Mouse (Mus musculus) midbrain, embryonic 11.5 days (tissue): ENCODE results near the gene Gas7. TPM values are rescaled to one million over a fixed set of nuclear protein-coding genes. Genes with fewer than 3 reads are reported as not detected.

ENCODE experiments used
- ATAC-seq: fragments of 200-750 bp; cut with Nextera tagmentation; 2 replicates; pipeline ENCODE4 v1.8.0; 2017; ENCODE audit warnings: moderate TSS enrichment, moderate library complexity; ENCODE audit not compliant: low FRiP score
- DNase-seq: peaks from one replicate; pipeline ENCODE4 v3.0.0; 2015; ENCODE audit warnings: low spot score; ENCODE audit errors: missing footprints
- H3K27ac ChIP-seq: fragments of 300-500 bp; sonication (generic); 2 replicates; pipeline ENCODE4 v1.5.1; 2014; ENCODE audit warnings: low read depth, low read length
- H3K27me3 ChIP-seq: fragments of 300-500 bp; sonication (generic); 2 replicates; pipeline ENCODE4 v1.6.1; 2014; ENCODE audit warnings: mild to moderate bottlenecking, low read length, moderate library complexity, mixed read lengths; ENCODE audit not compliant: control insufficient read depth, insufficient read depth
- H3K36me3 ChIP-seq: fragments of 300-500 bp; sonication (generic); 2 replicates; pipeline ENCODE4 v1.6.1; 2014; ENCODE audit warnings: mild to moderate bottlenecking, low read length, moderate library complexity, mixed read lengths; ENCODE audit not compliant: control insufficient read depth, insufficient read depth
- H3K4me1 ChIP-seq: fragments of 300-500 bp; sonication (generic); 2 replicates; pipeline ENCODE4 v1.6.1; 2014; ENCODE audit warnings: low read length; ENCODE audit not compliant: control insufficient read depth, insufficient read depth
- H3K4me2 ChIP-seq: fragments of 300-500 bp; sonication (generic); 2 replicates; pipeline ENCODE4 v1.6.1; 2014; ENCODE audit warnings: mild to moderate bottlenecking, moderate library complexity
- H3K4me3 ChIP-seq: fragments of 300-500 bp; sonication (generic); 2 replicates; pipeline ENCODE4 v1.5.1; 2014; ENCODE audit warnings: low read depth, low read length
- H3K9ac ChIP-seq: fragments of 300-500 bp; sonication (generic); 2 replicates; pipeline ENCODE4 v1.6.1; 2014; ENCODE audit warnings: low read length
- H3K9me3 ChIP-seq: fragments of 300-500 bp; sonication (generic); 2 replicates; pipeline ENCODE4 v1.6.1; 2016; ENCODE audit warnings: low read length; ENCODE audit not compliant: control insufficient read depth
- WGBS: fragments of 180-500 bp; shearing (Covaris S2); extraction: QIAGEN DNeasy Blood & Tissue Kit; methylation state at CpG from one replicate; pipeline ENCODE4 v1.1.7; 2014; 5-methylcytosine and 5-hydroxymethylcytosine counted together
- polyA plus RNA-seq: library from polyadenylated mRNA; unstranded; fragments of >200 nt; fragmentation: Nextera tagmentation; extraction: Ambion mirVana; gene quantifications from 2 replicates; pipeline ENCODE4 v1.2.1, GENCODE M21; 2014

Gas7 gene
- polyA plus RNA-seq, 1 experiment from 2014 or later: 2.8 TPM

DNA sequence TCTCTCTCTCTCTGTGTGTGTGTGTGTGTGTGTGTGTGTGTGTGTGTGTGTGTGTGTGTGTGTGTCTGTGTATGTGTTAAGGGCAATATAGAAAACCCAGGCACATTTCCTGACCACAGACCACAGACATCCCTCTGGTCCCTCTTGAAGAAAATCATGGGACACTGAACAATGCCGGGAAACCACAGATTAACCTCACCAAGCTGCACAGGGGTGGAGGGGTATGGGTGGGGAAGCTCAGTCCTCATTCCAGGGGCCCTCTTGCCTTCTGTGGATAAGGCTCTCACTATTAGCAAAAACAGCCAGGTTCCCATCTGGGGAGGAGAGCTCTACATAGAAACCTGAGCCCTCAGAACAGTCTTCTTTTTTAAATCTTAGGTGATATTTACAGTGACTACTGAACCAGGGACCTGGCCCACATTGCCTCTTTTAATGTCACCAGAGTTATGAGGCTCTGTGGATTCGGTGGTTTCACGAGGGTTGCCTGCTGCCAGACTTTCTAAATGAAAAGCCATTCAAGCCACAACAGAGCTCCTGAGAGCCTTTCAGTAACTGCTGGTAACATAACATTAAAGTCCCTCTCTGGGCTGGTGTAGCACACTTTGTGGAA is 178.5 kb downstream of the Gas7 start:
- Histone ChIP-seq H3K27ac (no peak overlapping the region), H3K9ac (no peak overlapping the region), H3K27me3 (no peaks in the 10 kb centered on the region), H3K4me2 (no peak overlapping the region), H3K4me3 (no peak overlapping the region), H3K36me3 (no peaks in the 10 kb centered on the region), H3K9me3 (no peaks in the 10 kb centered on the region), H3K4me1 (no peaks in the 10 kb centered on the region)
- ATAC-seq (no peak), DNase-seq (no peak)
- WGBS: 67% methylated on average over 3 of the region's 3 CpGs

DNA sequence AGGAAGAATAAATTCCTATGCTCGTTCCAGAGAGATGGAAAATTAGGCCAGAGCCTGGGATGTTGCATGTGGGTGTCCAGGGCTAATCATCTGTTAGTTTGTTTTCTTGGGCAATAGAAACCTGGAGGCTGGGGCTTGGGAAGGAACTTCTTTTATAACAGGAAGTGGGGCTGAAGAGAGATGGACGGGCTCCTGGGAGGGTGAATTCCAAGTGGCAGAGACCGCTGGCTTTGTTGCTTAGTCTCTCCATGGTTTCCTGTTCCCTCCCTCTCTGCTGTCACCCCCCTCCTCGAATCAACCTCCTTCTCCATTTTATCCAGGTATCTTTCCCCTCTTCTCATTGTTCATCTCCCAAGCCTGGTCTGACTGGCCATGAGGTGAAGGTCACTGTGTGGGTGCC is 181.0 kb downstream of the Gas7 start:
- no peaks in the 10 kb centered on the region for H3K36me3 ChIP-seq
- WGBS: 70% methylated on average over 4 of the region's 4 CpGs

DNA sequence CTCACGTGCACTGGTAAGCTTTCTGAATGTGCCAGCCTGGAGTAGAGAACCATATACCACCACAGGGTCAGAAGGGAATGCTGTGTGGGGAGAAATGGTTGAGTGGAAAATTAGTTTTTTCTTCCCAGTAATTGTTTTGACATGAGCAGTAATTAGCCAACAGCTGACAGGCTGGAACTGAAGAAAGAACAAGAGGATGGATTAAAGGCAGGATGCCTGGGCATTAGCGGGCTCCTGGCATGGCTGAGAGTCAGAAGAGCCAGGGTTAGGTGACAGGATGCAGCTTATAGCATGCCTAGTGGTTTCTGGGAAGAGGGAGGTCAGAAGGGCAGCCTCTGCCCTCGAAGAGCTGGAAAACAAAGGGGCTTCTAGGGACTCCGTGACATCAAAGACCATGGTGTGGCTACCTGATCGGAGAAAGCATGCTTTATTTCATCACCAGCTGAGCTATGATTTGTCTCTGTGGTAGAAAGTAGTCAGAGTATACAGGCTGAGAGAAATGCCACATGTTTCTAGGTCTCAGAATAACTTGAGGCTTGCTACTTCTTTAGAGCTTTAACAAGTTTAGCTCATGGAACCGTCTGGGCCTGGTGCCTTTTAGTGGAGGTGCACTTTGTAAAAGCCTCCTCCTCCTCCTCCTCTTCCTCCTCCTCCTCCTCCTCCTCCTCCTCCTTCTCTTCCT is 181.8 kb downstream of the Gas7 start:
- H3K27me3 ChIP-seq: no peaks in the 10 kb centered on the region
- no peak overlapping the region for H3K4me3 ChIP-seq
- WGBS: 63% methylated on average over 6 of the region's 6 CpGs
- no peaks in the 10 kb centered on the region for H3K4me1 ChIP-seq
- DNase-seq (no peak), ATAC-seq (no peak)
- no peaks in the 10 kb centered on the region for H3K36me3 ChIP-seq
- H3K4me2 ChIP-seq: no peak overlapping the region
- no peaks in the 10 kb centered on the region for H3K9me3 ChIP-seq
- no peak overlapping the region for H3K27ac ChIP-seq
- H3K9ac ChIP-seq: no peak overlapping the region

More for the DNA sequence above, 181.0 kb downstream of the Gas7 start:
- no peaks in the 10 kb centered on the region for H3K27me3 ChIP-seq
- no peaks in the 10 kb centered on the region for H3K9me3 ChIP-seq
- H3K27ac ChIP-seq: no peak overlapping the region
- DNase-seq (no peak), ATAC-seq (no peak)
- H3K9ac ChIP-seq: no peak overlapping the region
- H3K4me2 ChIP-seq: no peak overlapping the region
- H3K4me3 ChIP-seq: no peak overlapping the region
- no peaks in the 10 kb centered on the region for H3K4me1 ChIP-seq

DNA sequence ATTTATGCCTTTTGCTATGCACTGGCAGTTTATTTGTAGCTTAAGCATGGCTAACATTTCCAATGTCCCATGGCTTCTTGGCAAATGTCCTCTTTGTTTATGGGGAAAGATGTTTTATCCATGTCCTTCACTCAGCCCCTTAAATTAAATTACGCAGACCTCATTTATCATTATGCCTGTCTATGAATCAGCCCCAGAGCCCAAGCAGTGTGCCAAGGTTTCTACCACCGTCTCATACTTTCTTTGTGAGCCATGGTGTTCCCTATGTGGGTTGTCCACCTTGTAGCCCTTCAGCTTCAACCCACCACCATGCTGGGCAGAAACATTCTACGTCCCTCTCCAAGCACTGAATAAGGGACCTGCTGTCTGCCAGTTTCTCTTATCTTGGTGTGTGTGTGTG is 183.2 kb downstream of the Gas7 start:
- H3K9me3 ChIP-seq: no peaks in the 10 kb centered on the region
- H3K4me1 ChIP-seq: no peaks in the 10 kb centered on the region
- H3K36me3 ChIP-seq: no peaks in the 10 kb centered on the region
- H3K4me3 ChIP-seq: no peak overlapping the region
- H3K27ac ChIP-seq: no peak overlapping the region
- 88% methylated on average over 3 of the region's 3 CpGs for WGBS
- no peak overlapping the region for H3K9ac ChIP-seq
- ATAC-seq: no peak
- H3K27me3 ChIP-seq: no peaks in the 10 kb centered on the region
- DNase-seq: no peak
- H3K4me2 ChIP-seq: no peak overlapping the region

DNA sequence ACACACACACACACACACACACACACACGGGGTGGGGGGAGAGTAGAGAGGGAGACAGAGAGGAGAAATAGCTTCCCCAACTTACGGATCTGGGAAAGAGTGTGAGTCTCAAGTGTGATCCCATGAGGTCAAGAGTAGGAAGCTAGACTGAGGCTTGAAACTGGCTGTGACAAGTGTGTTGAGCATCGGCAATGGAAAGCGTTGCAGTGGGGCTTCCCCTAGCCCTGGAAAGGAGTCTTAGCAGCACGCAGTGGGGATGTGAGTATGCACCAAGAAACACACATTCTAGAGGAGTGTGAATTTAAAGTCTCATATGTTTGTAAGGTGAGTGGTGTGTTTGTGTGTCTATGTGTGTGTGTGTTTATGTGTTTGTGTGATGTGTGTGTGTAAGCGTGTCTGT is 185.1 kb downstream of the Gas7 start:
- no peaks in the 10 kb centered on the region for H3K36me3 ChIP-seq
- ATAC-seq (no peak), DNase-seq (no peak)
- no peak overlapping the region for H3K9ac ChIP-seq
- 92% methylated on average over 6 of the region's 6 CpGs for WGBS
- no peaks in the 10 kb centered on the region for H3K27me3 ChIP-seq
- H3K4me1 ChIP-seq: no peaks in the 10 kb centered on the region
- H3K4me2 ChIP-seq: no peak overlapping the region
- no peak overlapping the region for H3K27ac ChIP-seq
- no peaks in the 10 kb centered on the region for H3K9me3 ChIP-seq
- no peak overlapping the region for H3K4me3 ChIP-seq

DNA sequence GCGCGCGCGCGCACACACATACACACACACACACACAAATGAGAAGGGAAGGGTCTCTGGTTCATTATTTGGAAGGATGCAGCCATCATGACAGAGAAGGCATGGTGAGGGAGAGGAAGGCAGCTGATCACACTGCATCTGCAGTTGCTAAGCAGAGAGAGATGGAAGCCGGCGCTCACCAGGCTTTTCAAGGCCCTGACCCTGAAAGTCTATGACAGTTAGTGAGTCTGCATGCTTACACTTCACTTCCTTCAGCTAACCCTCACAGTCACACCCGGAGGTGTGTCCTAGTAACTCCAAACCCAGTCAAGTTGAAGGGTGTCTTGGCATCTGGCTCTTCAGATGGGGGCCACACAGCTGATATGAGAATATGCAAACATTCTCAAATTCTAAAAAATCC is 187.2 kb downstream of the Gas7 start:
- Histone ChIP-seq H3K4me2 (no peak overlapping the region), H3K27me3 (no peaks in the 10 kb centered on the region), H3K9ac (no peak overlapping the region), H3K4me1 (no peaks in the 10 kb centered on the region), H3K27ac (no peak overlapping the region), H3K9me3 (no peaks in the 10 kb centered on the region), H3K36me3 (no peaks in the 10 kb centered on the region), H3K4me3 (no peak overlapping the region)
- no peak for ATAC-seq
- WGBS: 98% methylated on average over 8 of the region's 8 CpGs
- no peak for DNase-seq

DNA sequence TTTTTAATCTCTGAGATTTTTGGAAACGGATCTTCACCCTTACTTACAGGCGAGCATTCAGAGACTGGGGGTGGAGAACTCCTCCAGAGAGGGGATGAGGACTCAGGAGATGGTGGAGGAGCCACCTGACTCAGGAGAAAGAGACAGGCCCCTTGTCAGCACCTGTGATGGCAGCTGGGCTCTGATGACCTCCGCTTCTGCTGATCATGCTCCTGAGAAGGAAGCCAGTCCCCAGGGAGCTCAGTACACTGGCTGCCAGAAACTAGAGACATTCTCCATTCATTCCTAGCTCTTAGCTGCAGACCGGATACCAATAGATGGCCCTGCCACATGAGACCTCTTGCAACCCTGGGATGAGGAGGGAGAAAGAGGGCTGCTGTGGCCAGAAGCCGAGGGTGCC is 187.6 kb downstream of the Gas7 start:
- no peak for ATAC-seq
- 87% methylated on average over 5 of the region's 5 CpGs for WGBS

DNA sequence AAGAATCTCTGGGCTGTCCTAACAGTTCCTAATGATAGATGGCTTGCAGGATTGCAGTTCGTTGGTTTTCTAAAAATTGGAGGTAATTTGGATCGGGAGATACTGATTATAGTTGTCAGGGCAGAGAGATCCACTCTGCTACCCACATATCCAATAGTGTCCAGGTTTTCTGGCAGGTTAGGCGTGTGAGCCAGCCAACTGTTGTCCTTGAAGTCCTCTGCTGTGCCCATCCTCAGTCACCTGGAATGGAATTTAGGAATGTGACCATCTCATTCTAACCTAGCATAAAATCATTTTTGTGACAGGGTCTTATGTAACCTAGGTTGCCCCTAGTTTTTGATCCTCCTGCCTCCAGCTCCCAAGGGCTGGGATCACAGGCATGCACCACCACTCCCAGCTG is 188.2 kb downstream of the Gas7 start:
- no peak overlapping the region for H3K4me2 ChIP-seq

More for the DNA sequence above, 187.6 kb downstream of the Gas7 start:
- H3K4me3 ChIP-seq: no peak overlapping the region
- no peaks in the 10 kb centered on the region for H3K27me3 ChIP-seq
- H3K36me3 ChIP-seq: no peaks in the 10 kb centered on the region
- no peaks in the 10 kb centered on the region for H3K4me1 ChIP-seq
- H3K9ac ChIP-seq: no peak overlapping the region
- no peak overlapping the region for H3K4me2 ChIP-seq
- no peak for DNase-seq
- H3K27ac ChIP-seq: no peak overlapping the region
- no peaks in the 10 kb centered on the region for H3K9me3 ChIP-seq

DNA sequence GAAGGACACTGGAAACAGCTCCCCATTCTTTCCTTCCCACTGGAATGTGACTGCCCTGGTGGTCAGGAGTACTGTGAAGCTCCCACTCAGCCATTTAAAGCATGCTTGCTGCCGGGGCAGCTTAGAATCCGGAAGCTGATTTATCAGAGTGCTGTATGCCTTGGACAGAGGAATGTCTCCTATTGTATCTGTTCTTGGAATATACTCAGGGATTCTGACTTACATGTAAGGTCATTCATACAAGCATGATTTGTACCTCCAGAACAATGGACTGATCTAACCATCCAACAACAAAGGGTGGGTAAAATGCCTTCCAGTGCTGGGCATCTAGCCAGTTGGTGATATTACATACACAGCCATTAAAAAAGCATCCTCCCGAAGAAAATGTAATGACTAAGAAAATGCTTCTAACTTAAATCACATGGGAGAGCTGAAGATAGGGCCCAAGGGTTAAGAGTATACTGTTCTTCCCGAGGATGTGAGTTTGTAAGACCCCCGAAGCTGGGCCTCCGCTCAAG is 189.5 kb downstream of the Gas7 start:
- Histone ChIP-seq H3K27me3 (no peaks in the 10 kb centered on the region), H3K4me1 (no peaks in the 10 kb centered on the region), H3K36me3 (no peaks in the 10 kb centered on the region), H3K9ac (no peak overlapping the region), H3K4me2 (no peak overlapping the region), H3K27ac (no peak overlapping the region), H3K9me3 (no peaks in the 10 kb centered on the region), H3K4me3 (no peak overlapping the region)
- no peak for DNase-seq
- 90% methylated on average over 6 of the region's 6 CpGs for WGBS
- no peak for ATAC-seq

More for the DNA sequence above, 188.2 kb downstream of the Gas7 start:
- ATAC-seq (no peak), DNase-seq (no peak)
- H3K9ac ChIP-seq: no peak overlapping the region
- H3K4me1 ChIP-seq: no peaks in the 10 kb centered on the region
- H3K27me3 ChIP-seq: no peaks in the 10 kb centered on the region
- WGBS: 90% methylated on average over 3 of the region's 3 CpGs
- no peak overlapping the region for H3K4me3 ChIP-seq
- no peak overlapping the region for H3K27ac ChIP-seq
- no peaks in the 10 kb centered on the region for H3K9me3 ChIP-seq
- no peaks in the 10 kb centered on the region for H3K36me3 ChIP-seq
